Mouse (Mus musculus): ENCODE results near the gene Rfx2.

Gene Rfx2

DNA sequence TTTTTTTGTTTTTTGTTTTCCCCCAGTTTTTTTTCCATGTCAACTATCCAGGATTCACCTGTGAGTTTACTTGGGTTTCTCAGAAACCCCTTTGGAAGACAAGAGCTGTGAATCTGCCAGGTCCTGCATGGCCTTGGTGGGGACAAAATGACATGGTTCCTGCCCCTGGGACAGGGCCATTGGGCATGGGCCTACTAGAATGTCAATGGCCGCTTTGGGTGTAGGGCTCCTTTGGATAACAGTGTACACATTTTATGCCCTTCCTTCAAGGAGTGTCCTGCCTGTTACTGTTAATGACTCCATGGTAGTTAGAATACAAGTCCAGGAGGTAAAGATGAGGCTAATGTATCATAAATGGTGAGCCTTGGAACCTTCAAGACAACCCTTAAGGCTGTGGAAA lies 2.1 kb upstream of the Rfx2 start:
- no peak for DNase-seq (ENCODE audit: low spot score in 2 of 2)

DNA sequence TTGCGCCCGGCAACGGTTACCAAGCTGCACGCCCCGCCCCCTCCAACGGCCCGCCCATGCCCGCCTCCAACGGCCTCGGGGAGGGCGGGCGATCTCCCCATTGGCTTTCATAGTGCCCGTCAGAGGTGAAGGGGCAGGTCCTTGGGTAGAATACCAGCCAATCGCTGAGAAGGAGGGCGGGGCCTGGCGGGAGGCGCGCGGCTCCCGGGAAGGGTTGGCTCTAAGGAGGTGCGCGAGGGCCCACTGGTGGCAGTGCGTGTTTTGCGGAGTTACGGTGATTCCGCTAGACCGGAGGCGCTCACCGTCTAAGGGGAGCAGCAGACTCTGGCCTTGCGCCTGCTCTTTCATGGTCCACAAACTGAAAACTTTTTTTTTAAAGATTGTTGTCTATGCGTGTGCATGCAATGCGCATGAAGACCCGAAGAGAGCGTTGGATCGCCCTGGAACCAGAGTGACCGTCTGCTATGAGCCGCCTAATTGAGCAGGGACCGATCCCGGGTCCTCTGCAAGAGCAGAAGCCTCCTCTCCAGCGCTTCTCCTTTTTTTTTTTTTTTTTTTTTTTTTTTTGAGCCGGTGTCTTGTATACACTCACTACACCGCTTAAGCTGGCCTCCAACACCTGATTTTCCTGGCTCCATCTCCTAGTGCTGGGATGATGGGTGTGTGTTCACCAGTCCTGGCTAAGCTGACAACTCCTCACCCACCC lies 451 bp upstream of the Rfx2 start:
- DNase-seq (ENCODE audit: low spot score in 2 of 2), result peak; percentile 97 to 99

DNA sequence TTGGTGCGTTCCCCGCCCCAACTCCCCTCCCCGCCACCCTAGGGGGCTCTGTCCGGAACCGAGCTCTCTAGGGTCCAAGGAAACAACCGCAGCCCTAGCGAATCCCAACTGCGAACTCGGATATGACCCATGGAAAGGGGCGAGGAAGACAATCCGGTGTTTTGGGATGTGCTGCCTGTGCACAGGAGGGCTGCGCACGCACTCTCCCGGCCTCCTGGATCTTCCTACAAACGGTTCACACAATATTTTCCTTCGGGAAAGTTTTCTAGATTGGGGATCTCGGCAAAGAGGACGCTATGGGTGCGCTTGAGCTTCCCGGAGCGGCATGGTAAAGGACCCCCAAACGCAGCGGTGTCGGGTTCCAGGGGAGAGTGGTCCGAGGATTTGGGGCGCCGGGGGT lies 1.0 kb downstream of the Rfx2 start:
- no peak for DNase-seq (ENCODE audit: low spot score in 2 of 2)

DNA sequence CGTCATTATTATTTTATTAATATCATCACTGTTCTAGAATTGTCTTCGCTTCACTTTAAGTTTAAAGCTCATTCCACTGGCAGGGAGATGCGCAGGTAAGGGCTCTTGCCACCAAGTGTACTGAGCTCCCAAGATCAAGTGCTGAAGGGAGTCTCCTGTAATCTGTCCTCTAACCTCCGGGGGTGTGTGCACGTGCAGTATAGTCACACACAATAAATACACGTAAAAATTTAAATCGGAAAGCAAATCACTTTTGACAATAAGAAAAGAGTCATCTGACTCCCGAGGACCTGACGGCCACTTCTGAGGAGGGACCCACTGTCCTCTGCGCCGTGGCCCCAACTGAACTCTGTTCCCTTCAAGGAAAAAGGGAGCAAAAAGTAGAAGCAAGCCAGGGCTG lies 1.6 kb downstream of the Rfx2 start:
- no peak for DNase-seq (ENCODE audit: low spot score in 2 of 2)

DNA sequence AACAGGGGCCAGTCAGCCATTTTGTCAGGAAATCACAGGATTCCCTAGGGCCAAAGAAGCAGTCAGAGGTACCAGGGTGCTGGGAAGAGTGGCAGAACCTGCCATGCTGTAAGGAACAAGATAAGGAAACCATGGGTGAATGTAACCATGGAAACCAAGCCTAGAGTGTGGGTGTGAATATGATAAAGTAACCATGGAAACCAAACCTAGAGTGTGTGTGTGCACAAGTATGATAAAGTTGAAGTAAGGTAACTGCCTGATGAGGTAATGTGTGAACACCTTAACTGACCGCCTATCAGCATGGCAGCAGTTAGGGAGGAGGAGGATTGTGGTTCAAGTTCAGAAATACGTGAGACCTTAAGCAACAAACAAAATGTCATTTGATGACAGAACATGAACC lies 4.1 kb downstream of the Rfx2 start:
- DNase-seq (ENCODE audit: low spot score in 2 of 2), result no peak

DNA sequence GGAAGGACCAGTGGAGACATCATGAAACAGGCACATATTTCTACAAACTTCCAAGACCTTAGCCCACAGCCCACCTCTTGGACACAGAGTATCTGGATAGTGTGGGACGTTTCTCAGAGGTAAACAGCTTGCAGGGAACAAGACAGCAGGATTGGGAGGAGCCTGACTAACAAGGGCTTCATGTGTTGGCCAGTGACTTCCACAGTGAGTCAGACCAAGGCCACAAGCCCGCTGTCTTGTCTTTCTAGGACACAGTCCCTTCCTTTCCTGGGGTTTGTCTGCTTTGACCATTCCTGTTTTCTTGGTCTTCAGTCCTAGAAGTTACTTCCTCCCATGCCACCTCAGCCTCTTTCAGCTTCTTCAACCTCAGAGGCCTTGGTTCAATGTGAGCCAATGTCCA lies 7.5 kb downstream of the Rfx2 start:
- DNase-seq (ENCODE audit: low spot score in 2 of 2), result no peak

DNA sequence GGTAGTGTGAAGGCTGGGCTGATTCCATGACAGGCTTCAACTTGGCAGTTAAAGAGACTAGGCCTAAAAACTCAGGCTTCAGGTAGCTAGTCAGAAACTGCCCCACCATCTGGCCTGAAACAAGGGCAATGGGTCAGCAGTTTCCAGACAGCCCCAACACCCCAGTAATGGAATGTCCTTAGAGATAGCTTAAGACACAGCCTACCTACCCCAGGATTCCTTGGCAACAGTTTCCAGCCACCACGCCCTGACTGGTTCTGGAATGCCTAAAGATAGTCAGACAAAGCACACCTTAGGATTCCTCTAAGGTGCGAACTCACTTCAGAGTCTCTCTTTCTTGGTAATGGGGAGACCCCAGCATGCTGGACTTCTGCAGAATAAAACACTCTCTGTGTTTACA lies 8.4 kb downstream of the Rfx2 start:
- no peak for DNase-seq (ENCODE audit: low spot score in 2 of 2)

DNA sequence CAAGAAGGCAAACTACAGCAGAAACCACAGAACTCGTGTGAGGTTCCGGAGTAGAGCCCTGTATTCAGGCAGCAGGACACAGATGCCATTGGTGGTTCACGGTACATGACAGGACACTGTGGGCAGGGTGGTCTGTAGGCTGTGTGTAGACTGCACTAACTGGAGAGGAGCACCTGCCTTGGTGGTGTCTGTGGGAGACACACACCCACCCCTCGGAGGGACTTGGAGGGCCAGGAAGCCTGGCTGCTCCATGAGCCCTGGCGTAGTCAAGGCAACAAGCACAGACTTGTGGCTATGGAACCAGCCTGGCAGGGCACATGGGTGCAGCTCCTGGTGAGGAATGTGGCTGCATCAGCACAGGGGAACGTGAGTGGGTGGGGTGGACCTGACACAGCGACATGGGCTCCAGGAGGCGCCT lies 11.1 kb downstream of the Rfx2 start:
- DNase-seq (ENCODE audit: low spot score in 2 of 2), result no peak

DNA sequence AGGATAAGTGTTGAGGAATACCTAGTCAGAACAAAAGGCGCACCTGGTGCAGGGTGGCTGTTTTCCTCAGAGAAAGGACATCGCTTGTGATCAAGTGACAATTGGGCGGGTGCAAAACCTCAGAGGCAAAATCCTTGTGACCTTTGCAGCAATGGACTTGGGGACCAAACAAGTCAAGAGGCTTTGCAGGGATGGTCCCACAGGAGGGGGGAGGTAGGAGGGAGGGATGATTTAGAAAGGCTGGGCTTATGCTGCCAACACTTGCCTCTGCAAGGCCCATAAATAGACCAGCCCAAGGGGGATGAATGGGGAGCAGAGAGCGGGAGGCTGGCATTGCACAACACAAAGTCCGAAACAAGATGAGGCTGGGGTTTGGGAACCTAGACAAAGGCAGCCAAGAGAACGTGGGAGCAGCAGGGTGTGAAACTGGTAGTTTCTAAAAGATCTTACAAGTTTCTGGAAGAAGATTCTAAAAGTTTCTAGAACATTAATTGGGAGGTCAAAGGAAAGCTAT lies 11.7 kb downstream of the Rfx2 start:
- DNase-seq (ENCODE audit: low spot score in 2 of 2), result no peak

DNA sequence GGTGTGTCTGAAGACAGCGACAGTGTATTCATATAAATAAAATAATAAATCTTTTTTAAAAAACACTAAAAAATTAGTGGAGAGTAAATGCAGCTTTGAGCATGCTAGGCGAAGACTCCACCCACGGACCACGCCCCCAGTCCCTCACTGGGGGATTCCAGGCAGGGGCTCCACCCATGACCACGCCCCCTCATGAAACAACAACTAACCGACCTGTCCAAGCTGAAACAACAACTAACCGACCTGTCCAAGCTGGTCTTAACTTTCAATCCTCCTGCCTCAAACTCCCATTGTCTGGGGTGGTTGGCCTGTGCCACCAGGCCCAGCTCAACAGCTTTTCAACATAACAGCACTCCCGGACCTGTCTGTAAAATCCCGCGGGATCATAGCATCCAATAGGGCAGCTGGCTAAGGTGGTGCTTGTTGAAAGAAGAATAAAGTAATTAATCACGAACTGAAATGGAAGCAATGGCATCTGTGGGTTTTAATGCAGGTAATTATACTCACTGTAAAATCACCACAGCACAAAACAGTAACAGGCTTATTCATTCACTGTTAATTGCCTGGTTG lies 12.7 kb downstream of the Rfx2 start:
- DNase-seq (ENCODE audit: low spot score in 2 of 2), result no peak

DNA sequence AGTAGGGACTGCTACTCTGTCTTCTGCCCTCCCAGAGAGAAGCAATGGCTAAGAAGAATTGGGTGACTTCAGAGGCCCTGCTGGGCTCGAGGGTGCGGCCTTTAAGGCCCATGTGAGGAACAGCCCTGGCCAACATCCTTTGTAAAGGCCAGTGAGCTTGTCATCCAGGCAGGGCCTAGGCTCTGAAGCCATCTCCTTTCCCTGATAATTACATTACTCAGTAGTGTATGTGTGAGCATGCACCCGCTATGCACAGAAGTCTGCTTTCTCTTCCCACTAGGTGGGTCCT lies 15.8 kb downstream of the Rfx2 start:
- DNase-seq (ENCODE audit: low spot score in 2 of 2), result no peak

DNA sequence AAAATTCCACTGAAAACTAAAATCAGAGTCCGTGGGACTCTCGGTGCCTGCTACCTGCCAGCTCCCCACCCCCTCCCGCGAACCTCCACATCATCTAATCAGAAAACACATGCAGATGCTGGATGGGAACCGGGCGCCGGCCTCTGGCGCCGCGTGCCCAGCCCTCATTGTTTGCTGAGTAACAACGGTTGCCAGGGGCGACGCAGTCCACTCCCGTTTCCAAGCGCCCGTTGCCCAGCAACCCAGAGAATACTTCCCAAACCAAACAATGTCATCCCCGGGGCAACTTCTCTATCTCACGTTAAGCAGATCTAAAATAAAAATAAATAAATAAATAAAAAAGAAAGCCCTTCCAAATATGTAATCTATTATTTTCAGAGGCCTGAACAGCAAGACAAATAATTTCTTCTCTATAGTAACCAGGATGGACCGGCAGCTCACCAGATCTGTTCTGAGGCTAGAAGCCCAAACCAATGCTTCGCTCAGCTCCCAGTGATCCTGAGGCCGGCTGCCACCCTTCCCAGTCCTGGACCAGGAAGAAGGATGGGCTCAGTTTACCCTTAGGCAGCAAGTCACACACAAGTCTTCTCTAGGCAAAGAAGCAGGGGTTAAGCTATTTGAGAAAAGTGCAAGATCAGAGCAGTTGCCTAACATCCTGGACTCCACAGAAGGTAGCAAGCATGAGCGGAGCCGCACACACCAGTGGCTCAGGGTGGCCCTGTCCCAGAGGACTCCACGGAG lies 16.3 kb downstream of the Rfx2 start:
- DNase-seq (ENCODE audit: low spot score in 2 of 2), result peak; percentile 49 to 73

DNA sequence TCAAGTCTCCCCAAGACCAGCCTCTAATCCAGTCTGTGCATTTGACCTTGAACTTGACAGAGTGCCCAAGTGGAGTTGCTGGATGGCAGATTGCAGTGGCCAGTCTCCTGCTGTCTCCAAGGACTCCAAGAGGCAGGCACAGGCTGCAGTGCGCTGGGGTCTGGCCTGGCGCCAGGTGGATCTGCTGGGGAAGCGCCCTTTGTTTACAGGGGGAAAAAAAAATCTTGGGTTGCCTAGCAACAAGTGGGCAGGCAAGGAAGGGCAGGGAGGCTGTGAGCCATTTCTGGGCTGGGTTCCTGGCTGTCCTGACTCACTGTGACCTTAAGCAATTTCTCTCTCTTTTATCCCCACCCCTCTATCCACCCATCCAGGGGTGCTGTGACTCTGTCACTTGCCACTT lies 20.6 kb downstream of the Rfx2 start:
- peak; percentile 87 to 95 for DNase-seq (ENCODE audit: low spot score in 2 of 2)

DNA sequence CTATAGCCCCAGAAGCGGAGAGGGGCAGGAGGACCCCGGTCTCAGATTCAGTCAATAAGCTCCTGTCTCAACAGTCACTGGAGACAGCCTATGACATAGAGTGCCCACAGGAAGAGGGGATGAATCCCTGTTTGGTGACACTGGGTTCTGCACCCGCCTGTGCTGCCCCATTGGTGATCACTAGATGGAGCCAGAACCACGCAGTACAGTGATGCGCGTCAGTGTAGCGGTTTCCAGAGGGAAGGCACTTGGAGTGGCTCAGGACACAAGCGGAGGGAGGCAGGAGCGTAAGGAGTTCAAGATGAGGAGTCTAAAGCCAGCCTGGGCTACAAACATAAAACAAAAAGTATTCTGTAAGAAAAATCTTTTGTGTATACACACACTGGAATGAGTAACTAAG lies 22.3 kb downstream of the Rfx2 start:
- peak; percentile 76 to 86 for DNase-seq (ENCODE audit: low spot score in 2 of 2)

DNA sequence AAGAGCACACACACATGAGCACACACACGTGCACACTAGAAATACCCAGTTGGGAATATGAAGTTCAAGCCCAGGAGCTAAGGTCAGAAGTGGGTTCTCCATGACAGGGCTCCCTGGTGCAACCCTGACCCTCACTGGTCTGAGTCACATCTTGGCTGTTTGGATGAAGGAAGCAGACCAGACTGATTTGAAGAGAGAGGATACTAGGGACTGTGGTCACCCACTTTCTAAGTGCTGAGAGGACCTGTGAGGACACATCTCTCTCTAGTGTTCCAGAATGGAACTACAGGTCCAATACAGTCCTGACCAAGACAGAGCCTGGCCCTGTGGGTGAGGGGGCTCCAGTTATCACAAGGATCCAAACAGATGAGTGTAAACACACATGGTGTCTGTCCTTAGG lies 25.0 kb downstream of the Rfx2 start:
- no peak for DNase-seq (ENCODE audit: low spot score in 2 of 2)

DNA sequence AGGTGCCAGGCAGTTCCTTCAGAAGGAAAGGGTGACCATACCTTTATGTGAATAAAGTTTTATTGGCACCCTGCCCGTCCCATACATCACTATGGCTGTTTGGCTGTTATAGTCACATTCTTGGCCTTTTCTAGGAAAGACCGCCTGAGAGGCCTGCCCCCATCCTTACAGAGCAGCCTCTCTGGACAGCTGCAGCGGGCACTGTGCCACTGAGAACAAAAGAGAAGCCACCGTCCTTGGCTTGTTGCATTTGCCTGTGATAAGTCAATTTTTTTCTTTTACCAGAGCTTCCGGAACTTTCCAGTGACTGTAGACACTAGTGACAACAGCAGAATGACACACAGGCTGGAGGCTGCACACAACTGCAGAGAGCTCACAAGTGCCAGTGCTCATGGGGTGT lies 25.9 kb downstream of the Rfx2 start:
- DNase-seq (ENCODE audit: low spot score in 2 of 2), result no peak

DNA sequence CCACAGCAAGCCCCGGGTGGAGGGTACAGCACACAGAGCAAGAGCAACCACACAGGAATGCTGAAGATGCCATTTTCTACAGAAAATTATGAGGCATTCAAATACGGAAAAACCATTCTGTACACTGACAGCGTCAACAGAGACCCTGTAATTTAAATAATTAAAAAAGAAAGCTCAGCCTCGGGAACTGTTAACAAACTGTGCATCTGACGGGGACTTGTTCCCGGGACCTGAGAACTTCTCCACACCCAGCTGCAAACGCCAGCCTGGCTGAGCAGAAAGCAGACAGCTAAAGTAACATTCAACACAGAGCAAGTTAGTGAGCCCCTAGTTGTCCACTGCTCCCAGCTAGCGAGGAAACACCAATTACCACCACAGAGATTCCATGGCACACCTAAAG lies 28.7 kb downstream of the Rfx2 start:
- DNase-seq (ENCODE audit: low spot score in 2 of 2), result no peak

DNA sequence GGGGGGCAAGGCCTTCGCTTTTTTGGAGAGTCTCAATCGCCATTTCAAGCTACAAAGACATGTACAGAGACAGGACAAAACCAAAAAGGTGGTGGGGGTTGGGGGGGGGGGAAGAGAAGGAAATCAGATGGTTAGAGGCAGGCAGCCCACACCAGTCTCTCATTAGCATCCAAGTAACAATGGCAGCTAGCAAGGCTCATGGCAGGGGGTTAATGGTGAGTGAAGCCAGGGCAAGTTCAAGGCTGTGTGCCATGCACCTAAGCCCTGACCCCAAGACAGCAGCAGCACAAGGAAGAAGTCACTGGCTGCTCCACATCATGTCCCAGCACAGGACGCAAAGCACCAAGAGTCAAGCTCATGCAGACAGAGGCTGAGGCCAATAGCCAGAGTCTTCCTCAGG lies 31.5 kb downstream of the Rfx2 start:
- DNase-seq (ENCODE audit: low spot score in 2 of 2), result no peak

DNA sequence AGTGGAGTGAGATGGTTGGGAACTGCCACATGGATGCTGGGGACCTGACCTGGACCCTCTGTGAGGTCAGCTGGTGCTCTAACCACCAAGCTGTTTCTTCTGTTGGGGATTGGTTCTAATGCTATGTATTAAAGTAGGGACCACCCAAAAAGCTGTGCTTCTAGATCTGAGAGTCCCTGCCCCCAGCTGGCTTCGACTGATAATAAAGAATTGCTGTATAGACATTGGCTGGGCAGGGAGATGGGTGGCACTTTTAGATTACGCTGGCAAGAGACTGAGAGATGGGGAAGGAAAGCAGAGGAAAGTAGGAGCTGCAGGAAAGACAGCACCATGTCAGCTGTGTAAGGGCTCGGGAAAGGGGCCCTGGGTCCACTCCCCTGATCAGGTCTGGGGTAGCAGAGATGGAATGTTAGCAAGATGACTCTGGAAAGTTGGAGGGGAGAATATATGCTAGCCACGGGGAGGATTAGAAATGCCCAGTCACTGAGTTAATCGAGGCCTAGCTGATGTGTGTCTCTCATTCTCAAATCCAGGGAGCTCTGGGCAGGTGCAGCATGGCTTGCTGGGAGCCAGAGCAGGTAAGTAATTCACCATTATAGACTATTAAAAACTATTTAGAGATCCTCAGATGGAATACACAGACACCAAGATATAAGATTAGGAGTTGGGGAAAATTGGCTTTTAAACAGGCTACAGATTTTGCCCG lies 37.0 kb downstream of the Rfx2 start:
- DNase-seq (ENCODE audit: low spot score in 2 of 2), result no peak

DNA sequence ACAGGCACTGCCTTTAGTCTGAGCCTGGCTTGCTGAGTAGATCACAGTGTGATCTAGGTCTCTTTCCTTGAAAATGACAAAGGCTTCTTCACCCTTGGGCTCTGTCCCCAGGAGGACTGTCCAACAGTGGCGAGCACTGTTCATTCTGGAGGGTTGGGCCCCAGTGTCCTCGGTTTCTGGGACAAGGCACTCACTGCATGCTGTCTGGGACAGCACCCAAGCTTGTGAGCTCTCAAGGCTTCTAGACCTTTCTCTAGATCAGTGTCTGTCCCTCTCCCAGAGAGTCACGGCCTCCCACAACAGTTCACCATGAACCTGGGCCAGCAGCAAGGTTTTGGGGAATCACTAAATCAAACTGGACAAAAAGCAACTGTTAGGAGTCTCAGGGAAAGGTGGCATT lies 38.2 kb downstream of the Rfx2 start:
- no peak for DNase-seq (ENCODE audit: low spot score in 2 of 2)

DNA sequence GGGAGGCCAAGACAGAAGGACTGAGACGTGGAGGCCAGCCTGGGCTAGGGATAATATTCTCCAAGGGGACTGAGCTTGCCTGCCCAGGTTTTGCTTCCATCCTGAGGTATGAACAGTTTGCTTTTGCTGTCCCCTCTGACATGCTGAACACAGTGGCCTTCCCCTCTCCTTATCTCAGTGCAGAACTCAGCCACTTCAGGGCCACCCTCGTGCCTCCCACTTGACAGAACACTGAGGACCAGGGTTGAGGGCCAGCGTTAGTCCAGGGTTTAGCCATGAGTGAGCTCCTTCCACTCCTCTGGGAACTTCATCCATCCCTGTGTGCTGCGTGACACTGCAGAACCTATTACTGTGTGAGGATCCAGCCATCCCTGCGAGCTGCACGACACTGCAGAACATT lies 41.5 kb downstream of the Rfx2 start:
- no peak for DNase-seq (ENCODE audit: low spot score in 2 of 2)

DNA sequence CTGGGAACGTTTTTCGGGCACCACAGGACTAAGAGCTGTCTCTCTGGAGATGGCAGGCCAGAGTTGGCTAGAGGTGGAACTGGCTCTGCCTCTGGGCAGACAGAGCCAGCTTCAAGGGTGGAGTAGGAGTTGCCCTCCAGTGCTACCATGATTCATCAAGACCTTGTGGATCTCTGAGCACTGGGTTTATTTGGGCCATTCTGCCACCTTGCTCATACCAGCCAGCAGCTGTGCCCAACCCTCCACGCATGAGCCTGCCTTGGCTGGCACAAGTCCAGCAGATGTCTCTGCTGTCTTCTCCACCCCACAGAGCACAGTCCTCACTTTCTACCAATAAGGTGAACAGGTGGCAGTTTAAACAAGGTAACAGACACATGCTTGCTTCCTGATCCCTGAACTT lies 41.9 kb downstream of the Rfx2 start:
- no peak for DNase-seq (ENCODE audit: low spot score in 2 of 2)
